6 mouse cellular contexts compared by ENCODE assay signal in the genomic region with DNA sequence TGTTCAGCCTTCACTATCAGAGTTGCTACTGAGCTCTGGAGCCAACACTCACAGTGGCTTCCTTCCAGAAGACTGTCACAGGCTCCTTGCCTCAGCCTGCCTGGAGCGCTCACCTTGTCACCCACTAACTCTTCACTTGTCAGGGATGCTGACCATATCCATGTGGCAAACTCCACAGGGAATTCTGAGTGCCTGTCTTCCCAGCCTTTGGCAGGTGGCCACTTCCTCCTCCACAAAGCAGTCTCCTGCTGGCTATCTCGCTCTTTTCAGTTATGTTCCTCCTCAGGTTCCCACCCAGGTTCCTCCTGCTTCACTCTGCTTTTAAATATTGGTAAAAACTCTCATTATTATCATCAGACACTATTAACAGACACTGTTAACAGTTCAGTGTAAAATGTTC.
"Had no signal": no experiment of that assay in that cellular context is flagged by ENCODE, and none has a peak within 500 bp of the region (broad histone marks: within the 10 kb centered on the region; RNA-seq: fewer than 3 reads in every experiment).

No protein-coding gene starts in this region.

- ATAC-seq: intestine, embryonic 16.5 days; midbrain, embryonic 13.5 days had no signal

- DNase-seq: kidney, adult 2 months; kidney, postnatal 14 days; lung, adult 18-20 months; thymus, postnatal 4 days had no signal
